Mouse (Mus musculus) ES-E14 (cell line): ENCODE measurements around the gene Actl6b. TPM values are rescaled to one million over a fixed set of nuclear protein-coding genes. Genes with fewer than 3 reads are reported as not detected.
A peak's percentile ranks its signal among the peaks of the same experiment; 100 is the strongest.

Experiments used
- DNase-seq: peaks from one replicate; pipeline ENCODE4 v3.0.0-alpha.2; 2013; ENCODE audit warnings: low read depth, low spot score
- H3K27ac ChIP-seq: 2 replicates; pipeline ENCODE4 v1.5.1; 2012; ENCODE audit warnings: low read depth, mild to moderate bottlenecking, low read length, moderate library complexity, mixed read lengths; ENCODE audit not compliant: poor library complexity, insufficient read depth, severe bottlenecking
- H3K36me3 ChIP-seq: 2 replicates; pipeline ENCODE4 v1.6.1; 2012; ENCODE audit warnings: mild to moderate bottlenecking, low read length, moderate library complexity, mixed read lengths; ENCODE audit not compliant: control insufficient read depth, poor library complexity, insufficient read depth, severe bottlenecking
- H3K4me1 ChIP-seq, 2 experiments: fragments of 150-350 bp in 1 of 2; sonication (generic) in 1 of 2; 2 replicates each; pipeline ENCODE4 v1.6.1; 2012; ENCODE audit warnings: low read length in 2 of 2, mild to moderate bottlenecking in 1 of 2, mixed read lengths in 1 of 2; ENCODE audit not compliant: control insufficient read depth in 2 of 2, insufficient read depth in 2 of 2, poor library complexity in 1 of 2
- H3K4me3 ChIP-seq, 2 experiments: fragments of 150-350 bp in 1 of 2; sonication (generic) in 1 of 2; 2 replicates each; pipeline ENCODE4 v1.5.1; 2012; ENCODE audit warnings: low read length in 2 of 2, low read depth in 1 of 2, mild to moderate bottlenecking in 1 of 2, mixed read lengths in 1 of 2; ENCODE audit not compliant: insufficient read depth in 1 of 2, poor library complexity in 1 of 2, severe bottlenecking in 1 of 2
- H3K9ac ChIP-seq: 2 replicates; pipeline ENCODE4 v1.6.1; 2012; ENCODE audit warnings: low read depth, mild to moderate bottlenecking, low read length, mixed read lengths; ENCODE audit not compliant: poor library complexity, insufficient read depth, severe bottlenecking
- H3K9me3 ChIP-seq: fragments of 150-350 bp; sonication (generic); 2 replicates; pipeline ENCODE4 v1.6.1; 2012; ENCODE audit warnings: low read depth, mild to moderate bottlenecking, low read length; ENCODE audit not compliant: control insufficient read depth, insufficient read depth
- CHD2 ChIP-seq: IDR thresholded peaks from 2 replicates; pipeline ENCODE4 v1.6.1; 2014; ENCODE audit warnings: mild to moderate bottlenecking, low read depth, low read length, inconsistent platforms
- HCFC1 ChIP-seq: IDR thresholded peaks from 2 replicates; pipeline ENCODE4 v1.6.1; 2012; ENCODE audit warnings: low read length, inconsistent platforms, borderline replicate concordance; ENCODE audit not compliant: insufficient read depth
- MAFK ChIP-seq: IDR thresholded peaks from 2 replicates; pipeline ENCODE4 v1.6.1; 2014; ENCODE audit warnings: mild to moderate bottlenecking, low read depth, low read length, inconsistent platforms; ENCODE audit not compliant: insufficient read depth
- ZC3H11A ChIP-seq: IDR thresholded peaks from 2 replicates; pipeline ENCODE4 v1.6.1; 2012; ENCODE audit warnings: low read depth, mild to moderate bottlenecking, inconsistent platforms, low read length, borderline replicate concordance
- ZNF384 ChIP-seq: IDR thresholded peaks from 2 replicates; pipeline ENCODE4 v1.6.1; 2012; ENCODE audit warnings: low read depth, low read length, inconsistent platforms
- in situ Hi-C, 2 experiments: fragments of 600-800 bp; cut with MboI; formaldehyde crosslinking; loops; one replicate each; pipeline ENCODE4 v1.15.1; 2025; ENCODE audit warnings: low sequenced_read_pairs in 2 of 2, inconsistent platforms in 1 of 2; ENCODE audit not compliant: unreplicated experiment in 2 of 2
- total RNA-seq: library from RNA; depleted of rRNA; stranded (reverse); fragments of 300-350 nt; gene quantifications from 2 replicates; pipeline ENCODE4 v1.2.3, GENCODE M21; 2012

The Actl6b gene
- total RNA-seq, 1 experiment = not detected

DNA sequence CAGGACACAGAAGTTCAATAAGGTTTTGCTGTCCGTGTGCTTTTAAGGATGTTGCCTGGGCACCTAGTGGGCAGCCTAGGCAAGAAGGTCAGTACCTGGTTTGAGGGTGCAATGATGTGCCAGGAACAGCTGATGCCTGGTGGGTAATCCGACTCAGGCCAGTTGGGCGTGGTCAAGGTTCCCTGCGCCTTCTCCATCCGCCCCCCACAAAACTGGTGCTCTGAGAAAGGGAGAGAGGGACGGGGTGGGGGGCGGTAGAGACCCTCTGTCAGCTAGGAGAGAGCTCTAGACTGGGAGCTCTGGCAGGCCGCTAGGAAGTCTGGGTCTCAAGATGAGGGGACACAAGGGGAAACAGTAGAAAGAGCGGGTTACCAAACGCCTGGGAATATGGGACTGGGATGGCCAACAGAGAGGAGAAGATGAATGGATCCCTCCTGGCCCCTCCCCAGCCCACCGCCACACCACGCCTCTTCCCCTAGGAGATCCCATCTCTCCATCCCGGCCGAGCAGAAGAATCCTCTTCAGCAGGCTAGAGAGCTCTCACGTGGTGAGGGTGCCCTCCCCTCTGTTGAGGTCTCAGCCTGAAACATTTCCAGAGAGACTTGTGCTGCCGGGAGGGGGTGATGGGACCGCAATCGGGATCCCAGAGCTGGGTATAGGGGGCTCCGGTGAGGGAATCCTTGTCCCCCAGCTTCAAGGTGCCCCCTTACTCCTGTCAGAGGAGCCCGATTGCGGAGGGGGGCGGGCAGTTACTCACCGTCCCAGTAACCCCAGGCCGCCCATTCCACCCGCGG, 54.7 kb downstream of the Actl6b start:
- Histone ChIP-seq H3K36me3 (peaks cover 20% of the 10 kb centered on the region), H3K27ac (peak overlapping the region; percentile 62), H3K4me1 (peaks cover 4 to 41% of the 10 kb centered on the region in 2 experiments; a peak in 3 of 4 replicates), H3K9ac (peak overlapping the region; percentile 78), H3K4me3 (peak overlapping the region; percentile 65 to 70), H3K9me3 (no peaks in the 10 kb centered on the region)
- in situ Hi-C loops = no loop called here
- no peak for DNase-seq
- TF ChIP-seq ZNF384 = no peak
- no peak for TF ChIP-seq CHD2
- TF ChIP-seq MAFK = no peak
- TF ChIP-seq ZC3H11A = no peak
- TF ChIP-seq HCFC1 = no peak

- no peak for TF ChIP-seq ZC3H11A
- no peak for TF ChIP-seq MAFK
- no peak for TF ChIP-seq CHD2
- no peak for TF ChIP-seq ZNF384
- no peak for TF ChIP-seq HCFC1
- H3K27ac ChIP-seq = peak overlapping the region; percentile 62
These were observed 55.4 kb downstream of the Actl6b start for GRCm38 (mm10) chr5:137608654-137609190.

DNA sequence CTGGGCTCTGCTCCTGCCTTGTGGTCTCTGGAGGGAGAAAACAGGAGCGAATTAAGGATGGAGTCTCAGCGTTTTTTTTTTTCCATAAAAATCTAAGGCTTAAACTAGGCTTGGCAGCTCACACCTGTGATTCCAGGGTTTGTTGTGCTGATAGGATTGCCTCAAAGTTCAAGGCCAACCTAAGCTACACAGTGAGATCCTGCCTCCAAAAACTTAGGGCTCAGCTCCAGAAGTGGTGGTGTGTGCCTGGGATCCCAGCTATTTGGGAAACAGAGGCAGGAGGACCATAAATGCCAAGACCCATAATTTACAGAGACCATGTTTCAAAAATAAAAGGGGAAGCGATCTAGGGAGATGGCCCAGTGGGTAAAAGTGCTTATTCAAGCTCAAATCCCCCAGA, 56.0 kb downstream of the Actl6b start:
- Histone ChIP-seq H3K9me3 (no peaks in the 10 kb centered on the region), H3K4me3 (peak overlapping the region; percentile 65 to 70; a peak in 2 of 4 replicates), H3K4me1 (peaks cover 4 to 53% of the 10 kb centered on the region in 2 experiments; a peak in 3 of 4 replicates), H3K27ac (peak overlapping the region; percentile 10; the same call in 1 of the 2 replicates), H3K36me3 (peaks cover 20% of the 10 kb centered on the region), H3K9ac (peak overlapping the region; percentile 78; the same call in 1 of the 2 replicates)
- TF ChIP-seq ZC3H11A (no peak), CHD2 (no peak), HCFC1 (no peak)
- DNase-seq = no peak
- in situ Hi-C loops = no loop called here

More at GRCm38 (mm10) chr5:137608654-137609190, 55.4 kb downstream of the Actl6b start:
- in situ Hi-C loops = no loop called here
- no peak for DNase-seq
- Histone ChIP-seq H3K4me3 (peak overlapping the region; percentile 65 to 70), H3K36me3 (peaks cover 20% of the 10 kb centered on the region), H3K9ac (peak overlapping the region; percentile 78), H3K9me3 (no peaks in the 10 kb centered on the region), H3K4me1 (peaks cover 4 to 47% of the 10 kb centered on the region in 2 experiments; a peak in 3 of 4 replicates)

- H3K27ac ChIP-seq = peak overlapping the region; percentile 75
- no peaks in the 10 kb centered on the region for H3K9me3 ChIP-seq
- peak overlapping the region; percentile 72; the same call in 1 of the 2 replicates for H3K9ac ChIP-seq
- H3K36me3 ChIP-seq = peaks cover 18% of the 10 kb centered on the region
- peak overlapping the region; percentile 63 to 70 for H3K4me3 ChIP-seq
- peaks cover 4 to 53% of the 10 kb centered on the region in 2 experiments; a peak in 3 of 4 replicates for H3K4me1 ChIP-seq
- no peak for DNase-seq
- in situ Hi-C loops = no loop called here
- no peak for TF ChIP-seq MAFK
- no peak for TF ChIP-seq HCFC1
- no peak for TF ChIP-seq CHD2
- no peak for TF ChIP-seq ZNF384
- no peak for TF ChIP-seq ZC3H11A
These were observed 56.7 kb downstream of the Actl6b start for GRCm38 (mm10) chr5:137610056-137610455.
